Comparison of ENCODE assay signal across 18 mouse cellular contexts in the genomic region with DNA sequence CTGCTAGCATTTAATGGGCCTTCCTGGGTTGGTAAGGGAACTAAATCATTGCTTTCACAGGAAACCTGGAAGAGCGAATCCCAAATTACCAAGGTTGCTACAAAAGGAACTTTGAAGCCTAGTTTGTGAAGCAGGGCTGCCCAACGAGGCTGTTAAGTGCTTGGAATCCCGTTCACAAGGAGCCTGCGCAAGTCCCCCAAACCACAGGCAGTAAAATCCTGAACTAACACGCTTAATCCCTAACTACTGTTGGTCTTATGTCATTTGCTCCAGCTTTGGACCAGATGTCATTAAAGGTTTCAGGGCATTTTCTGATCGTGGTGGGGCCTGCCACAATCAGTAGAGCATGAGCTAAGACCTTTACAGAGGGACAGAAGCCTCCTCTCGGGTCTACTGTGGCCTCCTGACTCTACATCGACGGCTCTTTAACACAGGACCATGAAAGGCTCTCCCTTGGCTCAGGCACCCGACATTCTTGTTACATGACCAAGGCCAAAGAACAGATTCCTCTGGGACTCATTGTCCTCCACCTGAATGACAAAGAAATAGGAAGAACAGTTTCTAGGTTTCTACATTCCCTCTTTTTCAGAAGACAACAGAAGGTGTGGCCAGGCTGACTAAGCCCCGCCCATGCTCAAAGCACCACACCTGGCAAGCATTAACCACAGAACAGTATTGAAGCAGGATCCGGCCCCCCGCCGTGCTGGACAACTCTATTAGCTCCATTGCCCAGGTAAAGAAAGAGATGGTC. TPM values are rescaled to one million over a fixed set of nuclear protein-coding genes. Genes with fewer than 3 reads are reported as not detected.
DNase-seq lines count a peak whose midpoint lies in the region; ATAC-seq and TF ChIP-seq lines count a peak whose summit lies in the region.
"Had no signal": no experiment of that assay in that cellular context is flagged by ENCODE, and none has a peak within 500 bp of the region (broad histone marks: within the 10 kb centered on the region; RNA-seq: fewer than 3 reads in every experiment).

No protein-coding gene starts in this region.

- ATAC-seq in heart, embryonic 13.5 days (ENCODE audit: extremely low read depth, insufficient number of reproducible peaks, low FRiP score, low TSS enrichment), result no peak
- ATAC-seq in heart, embryonic 11.5 days (replicated peaks; ENCODE audit: insufficient number of reproducible peaks, low FRiP score, low TSS enrichment), result no peak
- no peak for ATAC-seq in kidney, postnatal 0 days (replicated peaks; ENCODE audit: low FRiP score, low read depth)
- peak; percentile 54; the same call in 1 of the 2 replicates for ATAC-seq in limb, embryonic 14.5 days (ENCODE audit: low FRiP score, low read depth)
- ATAC-seq in lung, postnatal 0 days, result no peak
- ATAC-seq: activated CD4-positive, CD25-positive, alpha-beta regulatory T cell, adult 4 months; hindbrain, embryonic 16.5 days had no signal

- H3K9me3 ChIP-seq in heart, embryonic 13.5 days, result no peaks in the 10 kb centered on the region
- no peaks in the 10 kb centered on the region for H3K9me3 ChIP-seq in heart, embryonic 11.5 days (replicated peaks; ENCODE audit: control insufficient read depth, low read length)
- no peaks in the 10 kb centered on the region for H3K9me3 ChIP-seq in kidney, postnatal 0 days (replicated peaks; ENCODE audit: low read length)
- H3K9me3 ChIP-seq in limb, embryonic 14.5 days (ENCODE audit: control insufficient read depth, low read length), result no peaks in the 10 kb centered on the region
- H3K9me3 ChIP-seq in lung, postnatal 0 days (ENCODE audit: low read length), result no peaks in the 10 kb centered on the region
- H3K9me3 ChIP-seq: G1E had no signal

- H3K4me2 ChIP-seq in heart, embryonic 13.5 days, result no peak overlapping the region
- no peak overlapping the region for H3K4me2 ChIP-seq in heart, embryonic 11.5 days
- no peak overlapping the region for H3K4me2 ChIP-seq in kidney, postnatal 0 days (ENCODE audit: low read length)
- no peak overlapping the region for H3K4me2 ChIP-seq in limb, embryonic 14.5 days (replicated peaks; ENCODE audit: low read depth, low read length, severe bottlenecking)
- H3K4me2 ChIP-seq in lung, postnatal 0 days (replicated peaks; ENCODE audit: low read depth, low read length), result no peak overlapping the region

- peaks cover 27% of the 10 kb centered on the region for H3K4me1 ChIP-seq in heart, embryonic 13.5 days
- H3K4me1 ChIP-seq in heart, embryonic 11.5 days (ENCODE audit: control insufficient read depth, insufficient read depth, low read length), result no peaks in the 10 kb centered on the region
- no peaks in the 10 kb centered on the region; the same call in 1 of the 2 replicates for H3K4me1 ChIP-seq in kidney, postnatal 0 days (replicated peaks; ENCODE audit: insufficient read depth, low read length)
- peaks cover 16% of the 10 kb centered on the region for H3K4me1 ChIP-seq in limb, embryonic 14.5 days (ENCODE audit: control insufficient read depth, insufficient read depth, low read length)
- no peaks in the 10 kb centered on the region for H3K4me1 ChIP-seq in lung, postnatal 0 days (ENCODE audit: insufficient read depth, low read depth, low read length)

- H3K36me3 ChIP-seq in heart, embryonic 13.5 days, result peaks cover 11% of the 10 kb centered on the region
- no peaks in the 10 kb centered on the region for H3K36me3 ChIP-seq in heart, embryonic 11.5 days (ENCODE audit: control insufficient read depth, insufficient read depth, low read length)
- H3K36me3 ChIP-seq in kidney, postnatal 0 days (ENCODE audit: insufficient read depth, low read length), result no peaks in the 10 kb centered on the region
- H3K36me3 ChIP-seq in limb, embryonic 14.5 days (ENCODE audit: control insufficient read depth, insufficient read depth, low read length), result no peaks in the 10 kb centered on the region; the same call in 1 of the 2 replicates
- H3K36me3 ChIP-seq in lung, postnatal 0 days (ENCODE audit: insufficient read depth, low read length), result no peaks in the 10 kb centered on the region
- H3K36me3 ChIP-seq: G1E had no signal

- TF ChIP-seq POLR2A in limb, embryonic 14.5 days (IDR thresholded peaks at IDR 0.05; ENCODE audit: borderline replicate concordance, extremely low read depth, insufficient read depth, insufficient read length), result no peak

- H3K27ac ChIP-seq in heart, embryonic 13.5 days (replicated peaks), result peak overlapping the region; percentile 41
- H3K27ac ChIP-seq in heart, embryonic 11.5 days (ENCODE audit: low read depth, low read length), result no peak overlapping the region
- 0 out of 2 replicates have a peak overlapping the region, but pooled peaks have one; percentile 26 for H3K27ac ChIP-seq in kidney, postnatal 0 days
- H3K27ac ChIP-seq in limb, embryonic 14.5 days (replicated peaks; ENCODE audit: low read depth, low read length), result no peak overlapping the region
- no peak overlapping the region for H3K27ac ChIP-seq in lung, postnatal 0 days (ENCODE audit: low read length)
- H3K27ac ChIP-seq: left cerebral cortex, adult 2 months had no signal

- no peak for TF ChIP-seq EP300 in lung, postnatal 0 days (IDR thresholded peaks at IDR 0.05)

- no peak overlapping the region for H3K9ac ChIP-seq in heart, embryonic 13.5 days
- no peak overlapping the region for H3K9ac ChIP-seq in heart, embryonic 11.5 days (ENCODE audit: low read depth, low read length)
- H3K9ac ChIP-seq in kidney, postnatal 0 days (ENCODE audit: low read depth, low read length), result no peak overlapping the region
- no peak overlapping the region for H3K9ac ChIP-seq in limb, embryonic 14.5 days (ENCODE audit: low read depth, low read length, severe bottlenecking)
- H3K9ac ChIP-seq in lung, postnatal 0 days (replicated peaks; ENCODE audit: low read depth), result no peak overlapping the region

- DNase-seq in kidney, postnatal 0 days (ENCODE audit: low spot score), result no peak
- no peak for DNase-seq in kidney, adult 11 months
- DNase-seq in forelimb bud, embryonic 11.5 days (ENCODE audit: low read depth, low spot score), result peak; percentile 43
- DNase-seq in limb, embryonic 14.5 days (ENCODE audit: low spot score), result peak; percentile 68
- DNase-seq in right cerebral cortex, adult 2 months (ENCODE audit: low spot score in 2 of 2), result no peak
- no peak for DNase-seq in lung, postnatal 0 days (ENCODE audit: low spot score)
- DNase-seq: adrenal gland, postnatal 14 days; cerebellum, adult 2 months; gastrocnemius, postnatal 14 days; kidney, adult 8-10 months; lung, adult 18-20 months; lung, postnatal 36 days had no signal

- TF ChIP-seq CTCF in kidney, postnatal 0 days (IDR thresholded peaks at IDR 0.05; ENCODE audit: low read depth), result no peak
- no peak for TF ChIP-seq CTCF in lung, postnatal 0 days (IDR thresholded peaks at IDR 0.05)

- H3K27me3 ChIP-seq in heart, embryonic 13.5 days (replicated peaks), result no peaks in the 10 kb centered on the region
- H3K27me3 ChIP-seq in heart, embryonic 11.5 days (ENCODE audit: control insufficient read depth, insufficient read depth, low read length), result no peaks in the 10 kb centered on the region
- H3K27me3 ChIP-seq in kidney, postnatal 0 days (ENCODE audit: insufficient read depth, low read length), result no peaks in the 10 kb centered on the region
- H3K27me3 ChIP-seq in limb, embryonic 14.5 days (ENCODE audit: control insufficient read depth, insufficient read depth, low read length), result no peaks in the 10 kb centered on the region
- no peaks in the 10 kb centered on the region for H3K27me3 ChIP-seq in lung, postnatal 0 days (replicated peaks; ENCODE audit: insufficient read depth, low read length)

- 66% methylated on average over 14 of the region's 14 CpGs for WGBS in heart, embryonic 13.5 days
- 83% methylated on average over 14 of the region's 14 CpGs for WGBS in heart, embryonic 11.5 days (ENCODE audit: insufficient replicate concordance)
- 62% methylated on average over 14 of the region's 14 CpGs for WGBS in kidney, postnatal 0 days
- 25% methylated on average over 14 of the region's 14 CpGs for WGBS in limb, embryonic 14.5 days
- WGBS in lung, postnatal 0 days, result 78% methylated on average over 14 of the region's 14 CpGs

- no peak overlapping the region for H3K4me3 ChIP-seq in heart, embryonic 13.5 days
- no peak overlapping the region for H3K4me3 ChIP-seq in heart, embryonic 11.5 days (ENCODE audit: low read depth, low read length)
- H3K4me3 ChIP-seq in kidney, postnatal 0 days (replicated peaks; ENCODE audit: low read depth, low read length), result no peak overlapping the region
- H3K4me3 ChIP-seq in limb, embryonic 14.5 days (replicated peaks; ENCODE audit: low read length), result no peak overlapping the region
- H3K4me3 ChIP-seq in lung, postnatal 0 days (ENCODE audit: low read depth, low read length), result no peak overlapping the region
- H3K4me3 ChIP-seq: left cerebral cortex, adult 2 months had no signal

RNA-seq across cellular contexts. Expression of a gene that starts 13.5 kb away (rescaled TPM):
- 9.1 and 10.4 TPM in 2 replicates for polyA plus RNA-seq in heart, embryonic 13.5 days (2015; fragmentation: Nextera tagmentation; extraction: Ambion mirVana)
- 10.0 and 11.1 TPM in 2 replicates for polyA plus RNA-seq in heart, embryonic 11.5 days (2014; fragmentation: Nextera tagmentation; extraction: Ambion mirVana)
- 16.1 and 16.3 TPM in 2 replicates for polyA plus RNA-seq in kidney, postnatal 0 days (2015; fragmentation: Nextera tagmentation; extraction: Ambion mirVana)
- polyA plus RNA-seq in limb, embryonic 14.5 days (2012; rRNA removed), result 13.0 and 13.3 TPM in 2 replicates
- 15.2 and 17.0 TPM in 2 replicates for polyA plus RNA-seq in limb, embryonic 14.5 days (2014; fragmentation: Nextera tagmentation; extraction: Ambion mirVana)
- 13.5 and 15.3 TPM in 2 replicates for polyA plus RNA-seq in lung, postnatal 0 days (2015; fragmentation: Nextera tagmentation; extraction: Ambion mirVana)
- polyA plus RNA-seq: G1E had no signal

Comparison
In these comparisons a context has a peak if more than half of its experiments do, and no peak if none do; other contexts are left out.
1. H3K27ac ChIP-seq: peak in heart, embryonic 13.5 days (single experiment) and kidney, postnatal 0 days (single experiment); none in heart, embryonic 11.5 days (single experiment), limb, embryonic 14.5 days (single experiment) and lung, postnatal 0 days (single experiment).
2. DNase-seq: peak in forelimb bud, embryonic 11.5 days (single experiment) and limb, embryonic 14.5 days (single experiment); none in kidney, postnatal 0 days (single experiment), kidney, adult 11 months (single experiment), right cerebral cortex, adult 2 months (0 of 2) and lung, postnatal 0 days (single experiment).